Comparison of ENCODE assay signal across 25 mouse cellular contexts in the genomic region with DNA sequence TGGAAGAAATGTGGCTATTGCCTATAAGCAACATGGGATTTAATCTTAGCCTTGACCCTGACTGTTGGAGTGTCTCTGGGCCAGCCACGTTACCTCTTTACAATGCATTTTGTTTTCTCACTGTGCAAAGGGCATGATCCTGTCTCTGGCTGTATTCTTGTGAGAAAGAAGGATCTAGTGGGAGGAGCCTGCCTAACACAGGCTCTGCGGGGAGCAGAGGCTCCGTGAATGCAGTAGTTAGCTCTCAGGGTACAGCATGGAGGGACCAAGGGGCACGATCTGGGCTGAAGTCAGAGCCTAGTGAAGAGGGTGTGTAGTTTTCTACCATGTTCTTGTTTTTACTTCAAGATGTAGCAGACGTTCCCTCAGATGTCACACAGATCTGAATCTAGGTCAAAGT.
DNase-seq lines count a peak whose midpoint lies in the region; ATAC-seq lines count a peak whose summit lies in the region.
"Had no signal": no experiment of that assay in that cellular context is flagged by ENCODE, and none has a peak within 500 bp of the region (broad histone marks: within the 10 kb centered on the region; RNA-seq: fewer than 3 reads in every experiment).

No protein-coding gene starts in this region.

- no peaks in the 10 kb centered on the region for H3K36me3 ChIP-seq in forebrain, embryonic 14.5 days (ENCODE audit: control insufficient read depth, insufficient read depth, low read length)
- no peaks in the 10 kb centered on the region for H3K36me3 ChIP-seq in forebrain, embryonic 10.5 days (replicated peaks)
- H3K36me3 ChIP-seq in neural tube, embryonic 12.5 days = no peaks in the 10 kb centered on the region
- H3K36me3 ChIP-seq in neural tube, embryonic 15.5 days = no peaks in the 10 kb centered on the region
- no peaks in the 10 kb centered on the region for H3K36me3 ChIP-seq in midbrain, embryonic 12.5 days
- H3K36me3 ChIP-seq: heart, embryonic 12.5 days; limb, embryonic 10.5 days; stomach, embryonic 15.5 days had no signal

- peak; percentile 37; the same call in 1 of the 2 replicates for ATAC-seq in forebrain, embryonic 14.5 days
- peak; percentile 70 for ATAC-seq in neural tube, embryonic 12.5 days (ENCODE audit: low FRiP score, low read depth)
- ATAC-seq in neural tube, embryonic 15.5 days (ENCODE audit: low FRiP score) = no peak
- peak; percentile 73 for ATAC-seq in midbrain, embryonic 12.5 days (ENCODE audit: low FRiP score, low read depth)
- ATAC-seq: inflammation-experienced regulatory T-cells, adult 6 months; liver, postnatal 0 days had no signal

- 11% methylated on average over 5 of the region's 5 CpGs for WGBS in forebrain, embryonic 14.5 days
- 15% methylated on average over 5 of the region's 5 CpGs for WGBS in forebrain, embryonic 10.5 days
- 9% methylated on average over 5 of the region's 5 CpGs for WGBS in neural tube, embryonic 12.5 days
- WGBS in neural tube, embryonic 15.5 days = 20% methylated on average over 5 of the region's 5 CpGs
- WGBS in midbrain, embryonic 12.5 days = 10% methylated on average over 5 of the region's 5 CpGs

- no peak overlapping the region for H3K4me3 ChIP-seq in forebrain, embryonic 14.5 days (ENCODE audit: low read depth, low read length)
- no peak overlapping the region for H3K4me3 ChIP-seq in forebrain, embryonic 10.5 days
- no peak overlapping the region for H3K4me3 ChIP-seq in neural tube, embryonic 12.5 days
- no peak overlapping the region for H3K4me3 ChIP-seq in neural tube, embryonic 15.5 days (replicated peaks)
- H3K4me3 ChIP-seq in midbrain, embryonic 12.5 days = no peak overlapping the region
- H3K4me3 ChIP-seq: heart, embryonic 12.5 days; layer of hippocampus, adult 2 months; limb, embryonic 10.5 days; myocyte; stomach, embryonic 15.5 days had no signal

- H3K4me2 ChIP-seq in forebrain, embryonic 14.5 days (ENCODE audit: low read length) = no peak overlapping the region
- 0 out of 2 replicates have a peak overlapping the region, but pooled peaks have one; percentile 14 for H3K4me2 ChIP-seq in neural tube, embryonic 12.5 days (replicated peaks)
- no peak overlapping the region for H3K4me2 ChIP-seq in neural tube, embryonic 15.5 days
- H3K4me2 ChIP-seq in midbrain, embryonic 12.5 days (replicated peaks) = peak overlapping the region; percentile 11; the same call in 1 of the 2 replicates
- H3K4me2 ChIP-seq: heart, embryonic 12.5 days; stomach, embryonic 15.5 days had no signal

- no peaks in the 10 kb centered on the region for H3K9me3 ChIP-seq in forebrain, embryonic 14.5 days (replicated peaks; ENCODE audit: control insufficient read depth, low read length)
- H3K9me3 ChIP-seq in forebrain, embryonic 10.5 days = no peaks in the 10 kb centered on the region
- no peaks in the 10 kb centered on the region for H3K9me3 ChIP-seq in neural tube, embryonic 12.5 days
- no peaks in the 10 kb centered on the region for H3K9me3 ChIP-seq in neural tube, embryonic 15.5 days (replicated peaks)
- no peaks in the 10 kb centered on the region for H3K9me3 ChIP-seq in midbrain, embryonic 12.5 days
- H3K9me3 ChIP-seq: heart, embryonic 12.5 days; limb, embryonic 10.5 days; stomach, embryonic 15.5 days had no signal

- H3K9ac ChIP-seq in forebrain, embryonic 14.5 days (ENCODE audit: low read length) = no peak overlapping the region
- H3K9ac ChIP-seq in neural tube, embryonic 12.5 days = no peak overlapping the region
- H3K9ac ChIP-seq in neural tube, embryonic 15.5 days (replicated peaks) = no peak overlapping the region
- H3K9ac ChIP-seq in midbrain, embryonic 12.5 days (replicated peaks) = no peak overlapping the region
- H3K9ac ChIP-seq: heart, embryonic 12.5 days; liver, postnatal 0 days; stomach, embryonic 15.5 days had no signal

- no peaks in the 10 kb centered on the region for H3K27me3 ChIP-seq in forebrain, embryonic 14.5 days (replicated peaks; ENCODE audit: control insufficient read depth, insufficient read depth, low read length)
- no peaks in the 10 kb centered on the region for H3K27me3 ChIP-seq in forebrain, embryonic 10.5 days (ENCODE audit: poor library complexity, severe bottlenecking)
- no peaks in the 10 kb centered on the region for H3K27me3 ChIP-seq in neural tube, embryonic 12.5 days (replicated peaks)
- H3K27me3 ChIP-seq in neural tube, embryonic 15.5 days (replicated peaks) = no peaks in the 10 kb centered on the region
- no peaks in the 10 kb centered on the region for H3K27me3 ChIP-seq in midbrain, embryonic 12.5 days
- H3K27me3 ChIP-seq: heart, embryonic 12.5 days; stomach, embryonic 15.5 days had no signal

- no peak overlapping the region for H3K27ac ChIP-seq in forebrain, embryonic 14.5 days (ENCODE audit: low read depth, low read length)
- H3K27ac ChIP-seq in forebrain, embryonic 10.5 days = no peak overlapping the region
- no peak overlapping the region for H3K27ac ChIP-seq in neural tube, embryonic 12.5 days
- H3K27ac ChIP-seq in neural tube, embryonic 15.5 days (replicated peaks) = no peak overlapping the region
- H3K27ac ChIP-seq in midbrain, embryonic 12.5 days (replicated peaks) = no peak overlapping the region
- H3K27ac ChIP-seq: layer of hippocampus, adult 2 months; limb, embryonic 10.5 days; stomach, embryonic 15.5 days had no signal

- peaks cover 2% of the 10 kb centered on the region; the same call in 1 of the 2 replicates for H3K4me1 ChIP-seq in forebrain, embryonic 14.5 days (ENCODE audit: control insufficient read depth, insufficient read depth, low read length)
- H3K4me1 ChIP-seq in forebrain, embryonic 10.5 days = peaks cover 18% of the 10 kb centered on the region
- H3K4me1 ChIP-seq in neural tube, embryonic 12.5 days = no peaks in the 10 kb centered on the region
- peaks cover 4% of the 10 kb centered on the region; the same call in 1 of the 2 replicates for H3K4me1 ChIP-seq in neural tube, embryonic 15.5 days
- H3K4me1 ChIP-seq in midbrain, embryonic 12.5 days = peaks cover 9% of the 10 kb centered on the region
- H3K4me1 ChIP-seq: stomach, embryonic 15.5 days had no signal

- DNase-seq in forebrain, embryonic 14.5 days (ENCODE audit: low spot score) = peak; percentile 3
- no peak for DNase-seq in forebrain, embryonic 10.5 days (ENCODE audit: extremely low spot score, low spot score)
- DNase-seq in retina, postnatal 1 day = peak; percentile 39
- DNase-seq in right cerebral cortex, adult 18-20 months = no peak
- no peak for DNase-seq in lung, postnatal 25 days (ENCODE audit: low spot score)
- DNase-seq: B cell, adult 2 months; cerebellum, adult 18-20 months; cerebellum, postnatal 36 days; heart, postnatal 14 days; kidney, adult 8-10 months; kidney, postnatal 14 days; liver, postnatal 0 days; lung, postnatal 10 days; right cerebral cortex, postnatal 14 days; thymus, adult 18-20 months; thymus, postnatal 4 days had no signal

Comparison
In these comparisons a context has a peak if more than half of its experiments do, and no peak if none do; other contexts are left out.
1. DNase-seq: peak in forebrain, embryonic 14.5 days (single experiment) and retina, postnatal 1 day (single experiment); none in forebrain, embryonic 10.5 days (single experiment), right cerebral cortex, adult 18-20 months (single experiment) and lung, postnatal 25 days (single experiment).
2. H3K4me2 ChIP-seq: peak in neural tube, embryonic 12.5 days (single experiment) and midbrain, embryonic 12.5 days (single experiment); none in forebrain, embryonic 14.5 days (single experiment) and neural tube, embryonic 15.5 days (single experiment).